Mouse (Mus musculus): Measurements from ENCODE around the gene Clec12b. TPM values are rescaled to one million over a fixed set of nuclear protein-coding genes. Genes with fewer than 3 reads are reported as not detected.
A peak's percentile ranks its signal among the peaks of the same experiment; 100 is the strongest.
"Not testable (repeated sequence)": the region's sequence is repeated elsewhere in the genome, so short reads cannot be mapped to it uniquely, and the experiment has no call there.

Clec12b gene
- polyA plus RNA-seq, 1 experiment from 2014 or later, result 0.45 TPM

DNA sequence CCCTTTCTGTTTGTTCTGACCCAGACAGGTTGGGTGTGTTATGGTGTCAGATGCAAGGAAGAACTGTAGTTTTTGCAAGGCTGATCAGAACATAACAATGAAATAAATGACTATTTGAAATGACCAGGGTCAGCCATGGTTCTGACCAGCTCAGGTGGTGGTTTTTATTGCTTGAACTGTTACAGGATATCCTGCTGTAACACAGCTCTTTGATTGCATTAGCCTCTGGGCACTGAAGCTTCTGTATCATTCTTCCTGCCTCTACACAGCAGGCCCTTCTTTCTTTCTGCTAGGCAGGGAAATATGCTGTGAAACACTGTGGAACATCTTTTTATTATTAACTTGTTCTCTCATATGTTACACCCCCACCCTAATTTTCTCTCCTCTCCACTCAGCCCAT is 29.2 kb downstream of the Clec12b start:
- Histone ChIP-seq H3K27me3 (ENCODE audit: control insufficient read depth, insufficient read depth, low read depth, low read length) (no peaks in the 10 kb centered on the region), H3K9me3 (replicated peaks; ENCODE audit: control insufficient read depth, low read length, poor library complexity, severe bottlenecking) (no peaks in the 10 kb centered on the region), H3K4me3 (ENCODE audit: low read depth, low read length) (no peak overlapping the region), H3K4me2 (ENCODE audit: low read length) (no peak overlapping the region), H3K27ac (ENCODE audit: low read length) (no peak overlapping the region), H3K9ac (ENCODE audit: low read depth, low read length) (no peak overlapping the region), H3K4me1 (ENCODE audit: control insufficient read depth, insufficient read depth, low read length) (no peaks in the 10 kb centered on the region), H3K36me3 (ENCODE audit: control insufficient read depth, insufficient read depth, low read length) (no peaks in the 10 kb centered on the region)
- no peak for ATAC-seq

GRCm38 (mm10) chr6:129355774-129356173 is 29.9 kb downstream of the Clec12b start:
- no peak for ATAC-seq
- no peaks in the 10 kb centered on the region for H3K27me3 ChIP-seq (ENCODE audit: control insufficient read depth, insufficient read depth, low read depth, low read length)
- WGBS, result 98% methylated on average over 2 of the region's 2 CpGs

GRCm38 (mm10) chr6:129351091-129351490 is 34.6 kb downstream of the Clec12b start:
- WGBS, result 88% methylated on average over 3 of the region's 3 CpGs
- Histone ChIP-seq H3K36me3 (ENCODE audit: control insufficient read depth, insufficient read depth, low read length) (no peaks in the 10 kb centered on the region), H3K4me2 (ENCODE audit: low read length) (no peak overlapping the region), H3K4me3 (ENCODE audit: low read depth, low read length) (no peak overlapping the region), H3K4me1 (ENCODE audit: control insufficient read depth, insufficient read depth, low read length) (no peaks in the 10 kb centered on the region), H3K27me3 (ENCODE audit: control insufficient read depth, insufficient read depth, low read depth, low read length) (no peaks in the 10 kb centered on the region), H3K9ac (ENCODE audit: low read depth, low read length) (no peak overlapping the region), H3K27ac (ENCODE audit: low read length) (no peak overlapping the region), H3K9me3 (replicated peaks; ENCODE audit: control insufficient read depth, low read length, poor library complexity, severe bottlenecking) (no peaks in the 10 kb centered on the region)
- no peak for ATAC-seq

More at GRCm38 (mm10) chr6:129355774-129356173, 29.9 kb downstream of the Clec12b start:
- H3K4me1 ChIP-seq (ENCODE audit: control insufficient read depth, insufficient read depth, low read length), result no peaks in the 10 kb centered on the region
- no peaks in the 10 kb centered on the region for H3K36me3 ChIP-seq (ENCODE audit: control insufficient read depth, insufficient read depth, low read length)
- no peaks in the 10 kb centered on the region for H3K9me3 ChIP-seq (replicated peaks; ENCODE audit: control insufficient read depth, low read length, poor library complexity, severe bottlenecking)
- H3K9ac ChIP-seq (ENCODE audit: low read depth, low read length), result no peak overlapping the region
- no peak overlapping the region for H3K4me3 ChIP-seq (ENCODE audit: low read depth, low read length)
- no peak overlapping the region for H3K27ac ChIP-seq (ENCODE audit: low read length)
- no peak overlapping the region for H3K4me2 ChIP-seq (ENCODE audit: low read length)

DNA sequence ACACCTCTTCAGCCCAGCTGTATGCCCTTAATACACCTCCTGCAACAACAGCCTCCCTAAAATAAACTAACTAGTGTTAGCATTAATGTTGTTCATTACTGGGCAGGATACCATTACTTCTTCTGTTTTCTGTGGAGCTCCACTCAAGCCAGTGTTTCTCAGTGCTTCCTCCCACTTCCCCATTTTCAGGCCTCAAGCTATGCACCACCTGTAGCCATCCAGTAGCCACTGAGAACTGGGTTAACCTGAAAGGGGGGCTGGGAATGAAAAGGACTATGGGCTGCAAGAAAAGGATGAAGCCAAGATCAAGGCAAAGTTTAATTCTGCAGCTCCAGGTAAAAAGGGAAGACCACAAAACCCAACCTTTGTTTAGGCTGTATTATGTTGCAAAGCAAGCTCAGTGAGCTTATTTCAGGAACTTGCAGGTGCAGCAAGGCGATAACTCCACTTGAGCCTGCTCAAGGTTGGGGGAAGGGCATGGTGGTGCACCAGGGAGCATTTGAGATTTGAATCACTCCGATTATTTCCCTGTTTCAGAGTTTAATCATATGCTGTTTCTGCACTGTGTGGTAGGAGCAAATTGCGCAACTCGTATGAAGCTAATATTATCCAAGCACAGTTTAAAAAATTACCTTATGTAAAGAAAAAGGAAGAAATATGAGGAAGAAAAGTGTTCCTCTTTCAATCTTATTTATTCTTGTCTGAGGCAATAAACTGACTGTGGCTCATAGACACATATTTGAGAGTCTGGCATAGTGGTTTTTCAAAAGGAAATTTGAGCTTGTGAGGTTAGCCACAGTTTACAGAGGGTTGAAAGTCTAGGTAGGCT is 35.9 kb downstream of the Clec12b start:
- H3K4me2 ChIP-seq (ENCODE audit: low read length), result no peak overlapping the region
- WGBS, result 57% methylated on average over 4 of the region's 4 CpGs
- H3K27ac ChIP-seq (ENCODE audit: low read length), result no peak overlapping the region
- ATAC-seq, result no peak
- no peaks in the 10 kb centered on the region for H3K27me3 ChIP-seq (ENCODE audit: control insufficient read depth, insufficient read depth, low read depth, low read length)
- H3K36me3 ChIP-seq (ENCODE audit: control insufficient read depth, insufficient read depth, low read length), result no peaks in the 10 kb centered on the region
- no peak overlapping the region for H3K9ac ChIP-seq (ENCODE audit: low read depth, low read length)
- H3K9me3 ChIP-seq (replicated peaks; ENCODE audit: control insufficient read depth, low read length, poor library complexity, severe bottlenecking), result no peaks in the 10 kb centered on the region
- no peaks in the 10 kb centered on the region for H3K4me1 ChIP-seq (ENCODE audit: control insufficient read depth, insufficient read depth, low read length)
- H3K4me3 ChIP-seq (ENCODE audit: low read depth, low read length), result no peak overlapping the region

DNA sequence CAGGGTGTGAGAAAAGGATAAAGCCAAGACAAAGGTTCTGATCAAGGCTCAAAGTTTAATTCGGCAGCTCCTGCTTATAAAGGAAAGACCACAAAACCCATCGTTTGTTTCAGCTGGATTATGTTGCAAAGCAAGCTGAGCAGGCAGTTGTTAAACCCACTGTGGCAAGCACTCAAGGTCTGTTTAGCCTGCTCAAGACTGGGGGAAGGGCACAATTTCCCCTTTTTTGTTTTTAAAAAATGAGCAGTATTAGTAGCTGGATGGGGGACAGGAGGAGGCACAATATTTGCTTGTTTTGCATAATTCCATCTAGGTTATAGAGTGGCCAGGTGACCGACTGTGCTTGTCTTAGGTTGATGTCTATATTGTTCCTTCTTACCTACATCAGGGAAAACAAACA is 41.3 kb downstream of the Clec12b start:
- Histone ChIP-seq H3K4me2 (ENCODE audit: low read length) (no peak overlapping the region), H3K27ac (ENCODE audit: low read length) (no peak overlapping the region), H3K9me3 (replicated peaks; ENCODE audit: control insufficient read depth, low read length, poor library complexity, severe bottlenecking) (no peaks in the 10 kb centered on the region), H3K9ac (ENCODE audit: low read depth, low read length) (no peak overlapping the region), H3K4me3 (ENCODE audit: low read depth, low read length) (no peak overlapping the region), H3K4me1 (ENCODE audit: control insufficient read depth, insufficient read depth, low read length) (no peaks in the 10 kb centered on the region), H3K36me3 (ENCODE audit: control insufficient read depth, insufficient read depth, low read length) (no peaks in the 10 kb centered on the region), H3K27me3 (ENCODE audit: control insufficient read depth, insufficient read depth, low read depth, low read length) (no peaks in the 10 kb centered on the region)
- no peak for ATAC-seq
- WGBS, result 70% methylated on average over 3 of the region's 3 CpGs

- H3K27ac ChIP-seq (ENCODE audit: low read length); H3K27me3 ChIP-seq (ENCODE audit: control insufficient read depth, insufficient read depth, low read depth, low read length); H3K4me2 ChIP-seq (ENCODE audit: low read length); H3K4me3 ChIP-seq (ENCODE audit: low read depth, low read length); H3K36me3 ChIP-seq (ENCODE audit: control insufficient read depth, insufficient read depth, low read length); H3K9ac ChIP-seq (ENCODE audit: low read depth, low read length); H3K4me1 ChIP-seq (ENCODE audit: control insufficient read depth, insufficient read depth, low read length); H3K9me3 ChIP-seq (replicated peaks; ENCODE audit: control insufficient read depth, low read length, poor library complexity, severe bottlenecking); ATAC-seq: not testable (repeated sequence)
- 80% methylated on average over 4 of the region's 4 CpGs for WGBS
These were observed 43.3 kb downstream of the Clec12b start, which contains the start of gene Clec12a for GRCm38 (mm10) chr6:129342391-129342790. Clec12a (plus strand) TSS chr6:129342691.

DNA sequence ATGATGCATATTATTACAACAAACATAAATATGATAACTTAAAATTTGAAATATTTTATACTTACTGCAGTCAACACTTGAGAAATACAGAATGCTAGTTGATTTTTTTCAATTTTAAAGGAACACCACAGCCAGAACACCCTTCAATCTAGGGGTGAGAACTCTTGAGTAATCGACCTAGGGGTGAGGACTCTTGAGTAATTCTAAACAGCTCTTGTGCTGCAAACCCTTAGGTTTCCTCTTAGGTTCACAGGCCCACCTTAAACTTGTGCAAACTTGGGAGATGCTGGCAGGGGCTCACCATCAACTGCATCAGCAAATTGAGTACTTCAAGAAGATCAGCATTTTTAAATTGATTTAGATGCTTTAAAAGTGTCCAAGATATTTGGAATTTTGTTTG is 47.9 kb downstream of the Clec12b start:
- no peak overlapping the region for H3K4me3 ChIP-seq (ENCODE audit: low read depth, low read length)
- peaks cover 3% of the 10 kb centered on the region; the same call in 1 of the 2 replicates for H3K4me1 ChIP-seq (ENCODE audit: control insufficient read depth, insufficient read depth, low read length)
- H3K36me3 ChIP-seq (ENCODE audit: control insufficient read depth, insufficient read depth, low read length), result no peaks in the 10 kb centered on the region
- H3K27me3 ChIP-seq (ENCODE audit: control insufficient read depth, insufficient read depth, low read depth, low read length), result no peaks in the 10 kb centered on the region
- no peak overlapping the region for H3K9ac ChIP-seq (ENCODE audit: low read depth, low read length)
- no peaks in the 10 kb centered on the region for H3K9me3 ChIP-seq (replicated peaks; ENCODE audit: control insufficient read depth, low read length, poor library complexity, severe bottlenecking)
- ATAC-seq, result no peak
- 85% methylated on average over 1 of the region's 1 CpGs for WGBS
- no peak overlapping the region for H3K27ac ChIP-seq (ENCODE audit: low read length)
- H3K4me2 ChIP-seq (ENCODE audit: low read length), result no peak overlapping the region

DNA sequence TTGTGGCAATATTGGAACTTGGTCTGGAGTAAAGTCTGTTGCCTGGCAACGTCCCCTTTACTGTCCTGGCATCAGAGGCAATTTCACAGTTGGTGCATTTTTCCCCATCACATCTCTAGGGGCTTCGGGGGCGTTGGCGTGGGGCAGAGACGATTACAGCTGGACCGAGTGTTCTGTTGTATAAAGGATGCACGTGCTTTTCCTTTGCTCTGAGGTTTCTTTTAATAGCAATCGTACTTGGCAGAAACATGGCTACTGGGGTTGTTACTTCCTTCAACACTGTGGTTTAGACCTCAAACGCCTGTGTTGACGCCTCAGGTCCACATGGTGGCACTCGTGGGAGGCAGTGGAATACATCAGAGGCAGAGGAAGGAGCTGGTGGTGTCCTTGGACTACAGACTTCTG is 52.0 kb downstream of the Clec12b start:
- Histone ChIP-seq H3K27me3 (ENCODE audit: control insufficient read depth, insufficient read depth, low read depth, low read length) (no peaks in the 10 kb centered on the region), H3K36me3 (ENCODE audit: control insufficient read depth, insufficient read depth, low read length) (no peaks in the 10 kb centered on the region), H3K9me3 (replicated peaks; ENCODE audit: control insufficient read depth, low read length, poor library complexity, severe bottlenecking) (no peaks in the 10 kb centered on the region), H3K9ac (ENCODE audit: low read depth, low read length) (peak overlapping the region; percentile 20; the same call in 1 of the 2 replicates), H3K4me2 (ENCODE audit: low read length) (peak overlapping the region; percentile 38), H3K4me3 (ENCODE audit: low read depth, low read length) (no peak overlapping the region; the same call in 1 of the 2 replicates), H3K4me1 (ENCODE audit: control insufficient read depth, insufficient read depth, low read length) (peaks cover 3% of the 10 kb centered on the region; the same call in 1 of the 2 replicates), H3K27ac (ENCODE audit: low read length) (peak overlapping the region; percentile 26; the same call in 1 of the 2 replicates)
- ATAC-seq, result peak; percentile 95
- WGBS, result 16% methylated on average over 11 of the region's 11 CpGs

DNA sequence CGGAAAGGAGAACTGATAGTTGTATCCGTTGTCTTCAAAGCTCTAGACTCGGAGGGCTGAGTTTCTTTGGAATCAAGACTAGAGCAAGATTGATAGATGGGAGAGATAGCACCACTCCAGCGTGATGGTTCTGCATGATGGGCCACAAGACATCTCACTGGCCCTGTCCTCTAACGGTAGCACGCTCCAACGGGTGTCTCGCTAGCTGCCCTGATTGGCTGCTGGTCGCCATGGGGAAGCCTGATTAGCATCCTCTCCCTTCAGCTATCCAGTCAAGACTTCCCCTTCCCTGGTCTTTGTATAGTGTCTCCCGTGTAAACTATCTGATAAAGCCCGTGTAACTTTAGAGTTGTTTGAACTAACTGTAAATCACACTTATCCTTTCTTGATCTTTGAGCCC is 54.1 kb downstream of the Clec12b start, which contains the start of gene 4922502D21Rik:
Gene 4922502D21Rik, minus strand, starts transcription at position 187 of the 400 bp plus-strand sequence.
- H3K27ac ChIP-seq (ENCODE audit: low read length), result no peak within 1 kb of the TSS
- H3K4me2 ChIP-seq (ENCODE audit: low read length), result no peak within 1 kb of the TSS
- no peak within 1 kb of the TSS for H3K9ac ChIP-seq (ENCODE audit: low read depth, low read length)
- no peak for ATAC-seq
- no peaks in the 10 kb centered on the region for H3K36me3 ChIP-seq (ENCODE audit: control insufficient read depth, insufficient read depth, low read length)
- 55% methylated on average over 11 of the region's 11 CpGs for WGBS
- no peaks in the 10 kb centered on the region for H3K27me3 ChIP-seq (ENCODE audit: control insufficient read depth, insufficient read depth, low read depth, low read length)
- H3K9me3 ChIP-seq (replicated peaks; ENCODE audit: control insufficient read depth, low read length, poor library complexity, severe bottlenecking), result no peaks in the 10 kb centered on the region
- no peak within 1 kb of the TSS for H3K4me3 ChIP-seq (ENCODE audit: low read depth, low read length)
- H3K4me1 ChIP-seq (ENCODE audit: control insufficient read depth, insufficient read depth, low read length), result peaks cover 3% of the 10 kb centered on the region; the same call in 1 of the 2 replicates
